Mouse (Mus musculus) urinary bladder, adult 2 months (tissue): Measurements from ENCODE around the gene Mlf1. TPM values are rescaled to one million over a fixed set of nuclear protein-coding genes. Genes with fewer than 3 reads are reported as not detected.

Source experiments
- DNase-seq: peaks from one replicate; pipeline ENCODE4 v3.0.0; 2022; ENCODE audit warnings: low spot score
- polyA plus RNA-seq: library from polyadenylated mRNA; depleted of rRNA; stranded (reverse); fragments of >200 nt; gene quantifications from 2 replicates; pipeline ENCODE4 v1.2.3, GENCODE M21; 2012; rRNA removed

Gene Mlf1
- polyA plus RNA-seq, 1 experiment, result 0.92 TPM

DNA sequence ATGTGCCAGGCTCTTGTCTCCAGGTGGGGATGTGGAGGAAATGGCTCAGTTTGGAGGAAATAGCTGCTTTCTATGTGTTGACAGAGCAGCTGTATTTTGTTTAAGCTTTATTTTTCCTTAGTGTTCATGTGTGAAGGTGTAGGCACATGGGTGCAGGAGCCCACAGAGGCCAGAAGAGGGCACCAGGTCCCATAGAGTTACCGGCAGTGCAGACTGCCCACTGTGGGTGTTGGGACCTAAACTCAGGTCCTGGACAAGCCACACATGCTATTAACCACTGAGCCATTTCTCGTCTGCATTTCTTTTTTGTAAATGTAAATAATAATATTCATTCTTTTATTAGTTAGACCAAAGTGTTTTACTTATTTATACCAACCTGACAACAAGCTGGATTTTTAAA, 73.2 kb downstream of the Mlf1 start:
- no peak for DNase-seq

Other genes with a start within 250 kb of the Mlf1 start
- not detected in 2 replicates for gene Gm17402, start 1.1 kb downstream of the Mlf1 start, polyA plus RNA-seq
- gene Gfm1, start 56.0 kb downstream of the Mlf1 start, polyA plus RNA-seq, result 28.5 and 28.8 TPM in 2 replicates
- 31.9 and 34.4 TPM in 2 replicates for gene Lxn, start 89.8 kb downstream of the Mlf1 start, polyA plus RNA-seq
- 0.55 and 0.91 TPM in 2 replicates for gene Rarres1, start 141.4 kb downstream of the Mlf1 start, polyA plus RNA-seq
- gene Mfsd1, start 208.6 kb downstream of the Mlf1 start, polyA plus RNA-seq, result 41.6 and 42.2 TPM in 2 replicates